Mouse (Mus musculus) regulatory T cell (primary cell): ENCODE measurements at regions not wholly inside any gene's neighbourhood (a gene's known extent, or its start where the extent isn't known, plus 50 kb on each side); places are given as distances from the start of the nearest gene placed in this dataset.

ENCODE experiments used
- in situ Hi-C: fragments of 300-600 bp; cut with MboI, MseI; formaldehyde crosslinking; loops from one replicate; pipeline ENCODE4 v1.15.1; 2025; ENCODE audit warnings: high pct_unique_total_duplicates

GRCm38 (mm10) chr5:58705561-58705960 is 987.8 kb downstream of the Pcdh7 start:
- in situ Hi-C loops = no loop called here

GRCm38 (mm10) chr5:58712381-58712780 is 994.6 kb downstream of the Pcdh7 start:
- in situ Hi-C loops = no loop called here

GRCm38 (mm10) chr5:58733366-58733765 is 1015.6 kb downstream of the Pcdh7 start:
- in situ Hi-C loops = no loop called here

- in situ Hi-C loops = no loop called here
These were observed 1016.2 kb downstream of the Pcdh7 start for GRCm38 (mm10) chr5:58733961-58734360.

- in situ Hi-C loops = no loop called here
These were observed 1018.8 kb downstream of the Pcdh7 start for GRCm38 (mm10) chr5:58736610-58737009.

GRCm38 (mm10) chr5:58737264-58737883 is 1019.6 kb downstream of the Pcdh7 start:
- in situ Hi-C loops = no loop called here

- in situ Hi-C loops = no loop called here
These were observed 1020.3 kb downstream of the Pcdh7 start for GRCm38 (mm10) chr5:58738041-58738440.

GRCm38 (mm10) chr5:58740759-58741158 is 1023.0 kb downstream of the Pcdh7 start:
- in situ Hi-C loops = no loop called here

- in situ Hi-C loops = no loop called here
These were observed 1029.9 kb downstream of the Pcdh7 start for GRCm38 (mm10) chr5:58747684-58748083.

- in situ Hi-C loops = loop anchor here (5.0 kb wide), 1 partner anchor 49 kb away; no protein-coding TSS in a partner anchor
These were observed 1034.0 kb downstream of the Pcdh7 start for GRCm38 (mm10) chr5:58751777-58752176.
